Mouse (Mus musculus) heart, embryonic 14.5 days (tissue): ENCODE results near the gene Rfxank. TPM values are rescaled to one million over a fixed set of nuclear protein-coding genes. Genes with fewer than 3 reads are reported as not detected.

ENCODE experiments used
- ATAC-seq: fragments of 200-750 bp; cut with Nextera tagmentation; 2 replicates; pipeline ENCODE4 v1.8.0; 2017; ENCODE audit warnings: low read depth, moderate TSS enrichment; ENCODE audit not compliant: insufficient number of reproducible peaks, insufficient read depth, low FRiP score
- H3K27ac ChIP-seq, 2 experiments: fragments of 200-500 bp in 1 of 2; fragments of 300-500 bp in 1 of 2; sonication (generic) in 1 of 2; replicated peaks in 1 of 2; 2 replicates each; pipeline ENCODE4 v1.5.1; 2012 to 2014; ENCODE audit warnings: low read depth in 2 of 2, low read length in 2 of 2, control low read depth in 1 of 2, mild to moderate bottlenecking in 1 of 2, mixed read lengths in 1 of 2; ENCODE audit not compliant: control insufficient read depth in 1 of 2, insufficient read depth in 1 of 2
- H3K27me3 ChIP-seq: fragments of 300-500 bp; sonication (generic); 2 replicates; pipeline ENCODE4 v1.6.1; 2014; ENCODE audit warnings: mild to moderate bottlenecking, low read length, control low read depth; ENCODE audit not compliant: control insufficient read depth, insufficient read depth
- H3K36me3 ChIP-seq: fragments of 300-500 bp; sonication (generic); 2 replicates; pipeline ENCODE4 v1.6.1; 2014; ENCODE audit warnings: mild to moderate bottlenecking, control low read depth, low read length, mixed read lengths; ENCODE audit not compliant: control insufficient read depth, insufficient read depth
- H3K4me1 ChIP-seq, 2 experiments: fragments of 200-500 bp in 1 of 2; fragments of 300-500 bp in 1 of 2; sonication (generic) in 1 of 2; 2 replicates each; pipeline ENCODE4 v1.6.1; 2012 to 2014; ENCODE audit warnings: low read length in 2 of 2, control low read depth in 1 of 2, mixed read lengths in 1 of 2; ENCODE audit not compliant: control insufficient read depth in 2 of 2, insufficient read depth in 2 of 2
- H3K4me2 ChIP-seq: fragments of 300-500 bp; sonication (generic); 2 replicates; pipeline ENCODE4 v1.6.1; 2014; ENCODE audit warnings: mild to moderate bottlenecking, low read length
- H3K4me3 ChIP-seq, 2 experiments: fragments of 200-500 bp in 1 of 2; fragments of 300-500 bp in 1 of 2; sonication (generic) in 1 of 2; 2 replicates each; pipeline ENCODE4 v1.5.1; 2012 to 2014; ENCODE audit warnings: low read length in 2 of 2, mild to moderate bottlenecking in 2 of 2, control low read depth in 1 of 2, low read depth in 1 of 2, moderate library complexity in 1 of 2; ENCODE audit not compliant: control insufficient read depth in 1 of 2, insufficient read depth in 1 of 2
- H3K9ac ChIP-seq: fragments of 300-500 bp; sonication (generic); 2 replicates; pipeline ENCODE4 v1.6.1; 2014; ENCODE audit warnings: mild to moderate bottlenecking, low read length
- H3K9me3 ChIP-seq: fragments of 300-500 bp; sonication (generic); 2 replicates; pipeline ENCODE4 v1.6.1; 2016; ENCODE audit warnings: low read length, control low read depth; ENCODE audit not compliant: control insufficient read depth
- WGBS: fragments of 180-500 bp; shearing (Covaris S2); extraction: QIAGEN DNeasy Blood & Tissue Kit; methylation state at CpG from one replicate; pipeline ENCODE4 v1.1.7; 2014; 5-methylcytosine and 5-hydroxymethylcytosine counted together
- polyA plus RNA-seq: library from polyadenylated mRNA; unstranded; fragments of >200 nt; fragmentation: Nextera tagmentation; extraction: Ambion mirVana; gene quantifications from 2 replicates; pipeline ENCODE4 v1.2.1, GENCODE M21; 2014

Gene Rfxank
- polyA plus RNA-seq, 1 experiment from 2014 or later, result 21.0 TPM

DNA sequence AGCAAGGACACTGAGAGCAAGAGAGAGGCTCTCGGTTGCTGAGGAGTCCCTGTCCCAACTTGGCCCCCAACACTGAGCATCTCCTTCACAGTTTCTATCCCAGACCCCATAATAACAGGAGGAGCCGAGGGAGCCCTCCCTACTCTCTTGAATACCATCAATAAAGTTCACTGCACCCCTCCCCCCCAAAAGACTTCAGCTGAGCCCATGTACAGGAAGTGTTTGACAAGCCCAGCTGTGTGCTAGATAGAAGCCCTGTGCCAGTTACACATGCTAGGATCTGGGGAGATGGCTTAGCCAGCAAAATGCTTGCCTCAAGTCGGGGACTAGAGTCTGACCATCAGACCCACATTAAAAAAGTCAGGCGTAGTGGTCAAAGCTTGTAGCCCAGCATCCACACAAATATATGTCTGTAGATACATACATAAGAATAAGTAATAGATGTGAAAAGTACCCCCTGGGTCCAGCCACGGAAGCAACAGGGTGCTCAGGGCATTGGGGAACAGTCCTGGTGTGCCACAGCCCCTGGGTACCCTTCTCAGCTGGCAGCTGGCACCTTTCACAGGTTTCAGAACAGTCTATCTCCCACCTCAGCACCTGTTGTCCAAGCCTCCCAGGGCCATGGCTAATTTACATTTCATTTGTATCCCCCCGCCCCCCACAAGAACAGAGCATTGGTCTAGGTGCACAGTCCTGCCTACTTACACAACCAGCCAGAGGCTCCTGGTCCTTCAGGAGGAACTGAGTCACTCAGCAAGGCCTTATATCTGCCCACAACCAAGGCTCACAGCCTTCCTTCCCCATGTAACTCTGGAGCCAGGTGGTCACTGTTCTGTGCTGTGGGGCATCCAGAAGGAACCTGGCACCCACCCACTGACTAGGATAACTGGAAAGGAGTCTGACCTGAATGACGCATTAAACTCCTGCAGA is 9.0 kb upstream of the Rfxank start:
- no peak overlapping the region for H3K27ac ChIP-seq
- peaks cover 38% of the 10 kb centered on the region for H3K36me3 ChIP-seq
- no peaks in the 10 kb centered on the region; a peak in 1 of 4 replicates for H3K4me1 ChIP-seq
- ATAC-seq, result no peak
- 81% methylated on average over 7 of the region's 7 CpGs for WGBS
- no peak overlapping the region for H3K4me2 ChIP-seq
- H3K9me3 ChIP-seq, result no peaks in the 10 kb centered on the region
- H3K4me3 ChIP-seq, result no peak overlapping the region
- peaks cover 3% of the 10 kb centered on the region; the same call in 1 of the 2 replicates for H3K27me3 ChIP-seq
- H3K9ac ChIP-seq, result no peak overlapping the region

DNA sequence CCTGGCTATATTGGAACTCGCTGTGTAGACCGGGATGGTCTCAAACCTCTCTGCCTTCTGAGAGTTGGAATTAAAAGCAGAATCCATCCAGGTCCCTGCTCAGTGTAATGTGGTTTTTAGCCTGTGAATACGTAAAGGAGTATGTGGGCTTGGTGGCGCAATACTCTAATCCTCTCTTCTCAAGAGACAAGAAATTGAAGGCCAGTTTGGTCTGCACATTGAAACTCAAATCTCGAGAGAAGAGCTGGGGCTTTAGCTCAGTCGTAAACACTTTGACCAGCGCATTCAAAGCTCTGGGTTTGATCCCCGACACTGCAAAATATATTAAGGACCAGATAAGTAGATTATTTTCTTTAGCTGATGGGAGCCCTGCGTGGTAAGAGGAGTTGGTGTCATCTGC is 1.0 kb upstream of the Rfxank start:
- Histone ChIP-seq H3K4me2 (peak overlapping the region; percentile 81), H3K9me3 (no peaks in the 10 kb centered on the region), H3K27me3 (no peaks in the 10 kb centered on the region), H3K4me1 (peaks cover 11 to 17% of the 10 kb centered on the region in 2 experiments), H3K27ac (peak overlapping the region; percentile 81 to 83), H3K9ac (peak overlapping the region; percentile 84), H3K36me3 (peaks cover 53% of the 10 kb centered on the region), H3K4me3 (peak overlapping the region; percentile 76 to 97)
- no peak for ATAC-seq
- WGBS, result 7% methylated on average over 9 of the region's 9 CpGs

DNA sequence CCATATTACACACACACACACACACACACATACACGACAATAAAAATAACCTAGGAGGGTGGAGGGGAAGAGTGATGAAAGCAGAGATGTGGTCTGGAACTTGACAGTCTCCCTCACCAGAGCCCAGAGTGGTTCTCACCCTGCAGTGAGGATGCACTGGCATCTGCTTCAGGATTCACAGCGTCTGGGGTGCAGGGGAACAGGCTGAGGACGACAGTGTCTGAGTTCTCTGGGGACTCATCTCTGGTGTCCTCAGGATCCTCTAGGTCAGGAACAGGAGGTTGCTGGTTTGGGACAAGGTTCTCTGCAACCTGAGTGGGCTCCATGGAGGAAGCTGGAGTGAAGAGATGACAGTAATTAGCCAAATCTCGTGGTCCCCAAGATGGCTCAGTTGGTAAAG is 1.1 kb downstream of the Rfxank start:
- ATAC-seq, result no peak
- H3K27ac ChIP-seq, result no peak overlapping the region
- H3K36me3 ChIP-seq, result peaks cover 58% of the 10 kb centered on the region
- H3K9me3 ChIP-seq, result no peaks in the 10 kb centered on the region
- peak overlapping the region in 1 of 2 experiments; percentile 76; a peak in 1 of 4 replicates for H3K4me3 ChIP-seq
- 78% methylated on average over 4 of the region's 4 CpGs for WGBS
- no peaks in the 10 kb centered on the region for H3K27me3 ChIP-seq
- H3K4me2 ChIP-seq, result peak overlapping the region; percentile 81
- H3K4me1 ChIP-seq, result peaks cover 13 to 23% of the 10 kb centered on the region in 2 experiments
- peak overlapping the region; percentile 82; the same call in 1 of the 2 replicates for H3K9ac ChIP-seq

DNA sequence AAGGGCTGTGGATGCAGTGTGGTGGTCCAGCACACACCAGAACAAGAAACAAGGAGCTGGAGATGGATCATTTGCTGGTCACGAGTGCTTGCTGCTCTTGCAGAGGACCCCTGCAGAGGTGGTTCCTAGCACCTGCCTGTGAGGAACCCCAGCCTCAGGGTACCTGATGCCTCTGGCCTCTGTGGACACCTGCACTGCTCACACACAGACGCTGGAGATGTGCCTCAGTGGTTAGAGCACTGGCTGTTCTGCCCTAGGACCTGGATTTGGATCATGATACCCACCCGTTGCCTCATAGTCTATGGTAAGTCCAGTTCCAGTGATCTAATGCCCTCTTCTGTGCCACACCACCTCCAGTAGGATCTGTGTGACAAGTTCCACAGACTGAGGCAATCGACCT is 2.4 kb downstream of the Rfxank start:
- Histone ChIP-seq H3K4me3 (no peak overlapping the region), H3K9me3 (no peaks in the 10 kb centered on the region), H3K4me1 (peaks cover 16 to 29% of the 10 kb centered on the region in 2 experiments), H3K9ac (no peak overlapping the region), H3K27me3 (no peaks in the 10 kb centered on the region), H3K4me2 (no peak overlapping the region), H3K36me3 (peaks cover 53% of the 10 kb centered on the region), H3K27ac (no peak overlapping the region)
- WGBS, result 83% methylated on average over 4 of the region's 4 CpGs
- no peak for ATAC-seq

DNA sequence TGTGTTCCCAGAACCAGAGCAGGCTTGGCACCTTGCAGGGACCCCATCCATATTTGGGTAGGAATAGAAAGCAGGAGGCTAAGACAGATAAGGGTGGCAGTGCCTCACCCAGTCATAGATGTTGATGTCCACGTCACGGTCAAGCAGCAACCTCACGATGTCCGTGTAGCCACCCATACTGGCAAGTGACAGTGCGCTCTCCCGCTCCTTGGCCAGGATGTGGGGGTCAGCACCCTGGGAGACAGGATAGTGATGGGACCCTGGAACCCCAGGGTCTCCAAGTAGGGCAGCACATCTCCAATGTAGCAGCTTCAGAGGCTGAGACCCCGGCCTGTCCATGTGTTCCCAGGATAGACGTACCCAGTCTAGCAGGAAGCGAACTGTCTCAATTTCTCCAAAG is 4.0 kb downstream of the Rfxank start:
- Histone ChIP-seq H3K9ac (no peak overlapping the region), H3K27me3 (no peaks in the 10 kb centered on the region), H3K9me3 (no peaks in the 10 kb centered on the region), H3K4me3 (no peak overlapping the region), H3K36me3 (peaks cover 53% of the 10 kb centered on the region), H3K4me2 (no peak overlapping the region), H3K27ac (peak overlapping the region; percentile 48 to 49; a peak in 1 of 4 replicates), H3K4me1 (peaks cover 14 to 28% of the 10 kb centered on the region in 2 experiments)
- ATAC-seq, result no peak
- 66% methylated on average over 9 of the region's 9 CpGs for WGBS

DNA sequence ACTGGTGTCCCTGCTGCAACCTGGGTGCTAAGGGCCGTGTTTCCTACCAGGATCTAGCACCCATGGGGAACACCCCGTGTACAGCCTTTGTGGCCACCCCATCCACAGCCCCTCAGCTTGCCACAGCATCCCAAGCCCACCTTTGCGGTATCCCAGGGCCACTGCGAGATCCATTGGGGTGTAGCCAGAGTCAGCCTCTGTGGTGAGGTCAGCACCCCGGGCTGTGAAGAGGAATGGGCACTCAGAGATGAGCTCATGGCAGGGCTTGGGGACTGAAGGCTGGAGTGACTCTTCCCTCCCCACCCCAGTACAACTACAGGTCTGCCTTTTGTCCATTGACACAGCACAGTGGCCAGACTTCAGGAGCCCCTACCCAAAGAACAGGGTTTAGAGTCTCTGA is 4.9 kb downstream of the Rfxank start:
- H3K27me3 ChIP-seq, result no peaks in the 10 kb centered on the region
- no peak overlapping the region for H3K9ac ChIP-seq
- H3K36me3 ChIP-seq, result peaks cover 53% of the 10 kb centered on the region
- H3K27ac ChIP-seq, result no peak overlapping the region
- no peaks in the 10 kb centered on the region for H3K9me3 ChIP-seq
- WGBS, result 94% methylated on average over 5 of the region's 5 CpGs
- no peak for ATAC-seq
- H3K4me3 ChIP-seq, result no peak overlapping the region
- H3K4me1 ChIP-seq, result peaks cover 22 to 36% of the 10 kb centered on the region in 2 experiments
- no peak overlapping the region for H3K4me2 ChIP-seq

DNA sequence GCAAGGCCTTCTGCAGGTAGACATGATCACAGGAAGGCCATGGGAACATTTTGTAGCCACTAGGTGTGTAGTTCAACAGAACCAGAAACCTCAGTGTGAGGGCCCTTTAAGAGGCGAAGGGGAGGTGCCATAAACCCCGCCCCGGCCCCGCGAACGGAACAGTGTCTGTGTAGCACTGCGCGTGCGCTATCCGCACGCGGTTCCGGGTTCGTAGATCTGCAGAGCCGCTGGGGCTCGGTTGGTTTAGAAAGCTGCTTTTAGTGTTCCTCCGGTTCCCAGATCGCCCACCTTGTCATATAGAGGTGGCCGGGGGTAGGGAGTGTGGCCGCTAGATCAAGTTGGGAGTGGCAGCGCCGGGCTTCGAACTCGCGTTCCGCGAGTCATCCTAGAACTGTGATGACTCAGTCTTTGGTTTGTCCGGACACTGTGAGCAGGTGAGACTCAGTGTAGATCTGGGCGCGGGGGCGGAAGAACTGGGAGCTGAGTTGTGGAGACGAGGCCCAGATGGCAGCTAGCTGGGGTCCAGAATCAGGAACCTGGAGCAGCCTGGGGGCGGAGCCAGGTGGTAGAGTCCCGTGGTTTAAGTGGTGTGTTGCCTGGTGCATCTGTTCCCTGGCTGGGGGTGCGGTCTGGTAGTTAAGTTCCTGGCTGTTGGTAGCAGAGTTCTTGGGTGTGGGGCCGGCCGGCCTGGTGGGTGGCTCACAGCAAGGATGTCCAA is 7.6 kb downstream of the Rfxank start, which contains the start of gene Nr2c2ap:
Gene Nr2c2ap (plus strand): TSS at position 168 of the 718 bp plus-strand sequence.
- H3K27me3 ChIP-seq, result no peaks in the 10 kb centered on the region
- peaks cover 25 to 40% of the 10 kb centered on the region in 2 experiments for H3K4me1 ChIP-seq
- peak within 1 kb of the TSS; percentile 84 for H3K4me2 ChIP-seq
- under 1% methylated on average over 37 of the region's 37 CpGs for WGBS
- H3K27ac ChIP-seq, result peak within 1 kb of the TSS in 1 of 2 experiments; percentile 35; a peak in 2 of 4 replicates
- peaks cover 42% of the 10 kb centered on the region for H3K36me3 ChIP-seq
- H3K9me3 ChIP-seq, result no peaks in the 10 kb centered on the region
- ATAC-seq, result peak; percentile 43; the same call in 1 of the 2 replicates
- peak within 1 kb of the TSS; percentile 86 for H3K9ac ChIP-seq
- peak within 1 kb of the TSS; percentile 70 to 83 for H3K4me3 ChIP-seq
